Mouse (Mus musculus): ENCODE results near the gene Ptpn14. TPM values are rescaled to one million over a fixed set of nuclear protein-coding genes. Genes with fewer than 3 reads are reported as not detected.
A peak's percentile ranks its signal among the peaks of the same experiment; 100 is the strongest.

Gene Ptpn14
- total RNA-seq, 2 experiments from 2014 or later: 0.88 TPM; not detected in 1

DNA sequence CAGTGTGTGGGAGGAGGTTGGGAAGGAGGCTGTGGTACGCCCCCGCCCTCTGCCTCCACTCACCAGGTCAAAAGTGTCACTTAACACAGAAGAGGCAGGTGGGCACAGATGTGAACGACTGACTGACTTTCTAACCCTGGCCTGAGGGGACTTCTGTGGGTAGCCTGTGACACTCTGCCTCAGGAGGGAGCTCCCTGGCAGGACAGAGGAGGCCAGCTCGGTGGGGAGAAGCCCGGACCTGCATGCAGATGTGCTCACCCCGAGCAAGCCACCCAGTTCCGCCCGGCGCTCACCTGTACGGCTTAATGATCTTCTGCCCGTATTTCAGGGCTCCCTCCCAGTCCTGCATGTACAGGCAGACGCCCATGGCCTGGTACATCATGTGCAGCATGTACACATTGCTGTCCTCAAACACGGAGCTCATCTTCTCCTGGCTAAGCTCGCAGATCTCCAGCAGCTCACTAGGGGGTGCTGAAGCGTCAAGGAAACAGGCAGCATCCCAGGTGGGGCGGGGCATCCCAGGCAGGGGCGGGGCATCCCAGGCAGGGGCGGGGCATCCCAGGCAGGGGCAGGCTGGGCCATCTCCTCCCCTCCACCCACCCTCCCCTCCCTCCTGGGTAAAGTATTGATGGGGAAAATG lies 155.6 kb downstream of the Ptpn14 start:
- ATAC-seq (replicated peaks; ENCODE audit: poor library complexity, severe bottlenecking): peak; percentile 59

DNA sequence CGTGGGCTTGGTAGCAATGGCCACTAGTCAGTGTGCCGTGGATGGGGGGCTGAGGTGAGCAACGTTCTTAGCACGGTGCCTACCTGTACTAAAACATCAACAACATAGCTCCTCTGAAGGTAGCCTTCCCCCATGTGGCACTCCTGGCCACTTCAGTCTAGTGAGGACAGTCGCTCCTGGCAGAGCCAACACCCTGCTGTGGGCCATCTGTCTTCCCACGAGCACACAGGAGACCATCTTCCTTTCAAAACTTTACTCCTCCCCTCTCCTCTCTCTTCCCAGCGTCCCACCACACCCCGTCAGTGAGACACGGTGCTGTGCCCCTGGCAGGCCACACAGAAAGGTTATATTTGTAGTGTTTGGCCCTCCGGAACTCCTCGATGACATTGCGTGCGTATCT lies 156.9 kb downstream of the Ptpn14 start:
- ATAC-seq (replicated peaks; ENCODE audit: poor library complexity, severe bottlenecking): no peak

DNA sequence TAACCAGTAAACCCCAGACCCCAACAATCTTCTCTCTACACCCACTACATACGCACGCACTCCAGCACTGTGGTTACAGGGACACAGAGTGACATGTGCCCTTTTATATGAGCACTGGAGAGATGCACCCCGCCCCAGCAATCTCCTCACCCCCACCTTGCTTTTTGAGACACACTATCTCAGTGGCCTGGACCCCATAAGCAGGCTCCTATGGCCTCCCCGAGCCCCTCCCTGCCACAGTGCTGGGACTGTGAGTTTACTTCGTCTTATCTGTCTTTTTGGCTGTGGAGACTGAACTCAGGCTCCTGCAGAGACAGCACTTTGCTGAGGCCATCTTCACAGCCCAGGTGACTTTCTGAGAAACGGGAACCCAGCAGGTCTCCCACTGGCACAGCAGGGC lies 157.9 kb downstream of the Ptpn14 start:
- ATAC-seq (replicated peaks; ENCODE audit: poor library complexity, severe bottlenecking): no peak

DNA sequence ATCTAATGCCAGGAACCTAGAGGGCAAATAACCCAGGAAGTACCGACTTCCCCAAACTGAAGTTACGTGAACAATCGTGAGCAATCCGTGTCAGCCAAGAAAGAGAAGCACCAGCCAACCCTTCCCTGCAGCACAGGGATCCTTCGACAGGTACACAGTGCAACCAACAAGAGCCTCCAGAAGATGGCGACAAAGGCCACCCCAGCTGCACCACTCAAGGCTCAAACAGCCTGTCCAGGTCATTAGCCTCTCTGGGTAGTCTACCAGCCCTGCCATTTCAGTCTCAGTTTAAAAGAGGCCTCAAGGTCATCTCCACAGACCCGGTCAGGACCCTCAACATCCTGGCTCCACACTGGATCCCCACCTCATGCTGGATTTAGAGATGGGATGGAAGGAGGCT lies 159.4 kb downstream of the Ptpn14 start:
- peak; percentile 81 for ATAC-seq (replicated peaks; ENCODE audit: poor library complexity, severe bottlenecking)

DNA sequence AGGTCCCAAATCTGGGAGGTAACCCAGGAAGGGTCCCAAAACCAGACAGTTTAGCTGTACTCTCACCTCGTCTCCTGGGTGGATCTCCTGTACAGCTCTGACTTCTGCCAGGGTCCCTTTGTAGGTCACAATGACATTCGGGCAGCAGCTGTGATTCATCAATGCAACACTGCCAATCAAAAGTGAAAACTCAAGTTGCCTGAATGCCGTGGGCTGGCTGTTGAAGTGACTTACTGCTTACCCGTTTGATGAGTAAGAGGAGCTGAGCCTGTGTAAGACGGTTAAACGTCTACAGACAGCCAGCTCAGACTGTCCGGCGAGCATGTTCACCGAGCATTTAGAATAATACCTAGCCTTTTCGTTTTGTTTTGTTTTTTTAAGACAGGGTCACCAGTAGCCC lies 160.7 kb downstream of the Ptpn14 start:
- no peak for ATAC-seq (replicated peaks; ENCODE audit: poor library complexity, severe bottlenecking)

DNA sequence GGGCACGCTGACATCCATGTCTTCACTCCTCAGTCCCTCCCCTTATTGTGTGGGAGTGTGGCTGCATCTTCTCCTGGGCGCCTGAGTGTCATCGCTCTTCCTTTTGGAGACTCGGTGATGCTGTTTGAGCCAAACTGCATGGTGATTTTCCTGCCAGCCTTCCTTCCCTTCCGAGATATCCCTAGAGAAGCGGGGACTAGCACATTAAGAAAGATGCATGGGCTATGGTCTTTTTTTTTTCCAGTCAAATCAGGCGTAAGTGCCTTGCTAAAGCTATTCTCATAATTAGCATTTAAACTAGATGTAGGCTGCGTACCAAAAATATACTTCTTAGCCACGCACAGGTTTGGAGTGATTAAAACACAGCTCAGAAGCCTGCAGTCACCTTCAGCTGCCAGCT lies 166.1 kb downstream of the Ptpn14 start:
- no peak for ATAC-seq (replicated peaks; ENCODE audit: poor library complexity, severe bottlenecking)

DNA sequence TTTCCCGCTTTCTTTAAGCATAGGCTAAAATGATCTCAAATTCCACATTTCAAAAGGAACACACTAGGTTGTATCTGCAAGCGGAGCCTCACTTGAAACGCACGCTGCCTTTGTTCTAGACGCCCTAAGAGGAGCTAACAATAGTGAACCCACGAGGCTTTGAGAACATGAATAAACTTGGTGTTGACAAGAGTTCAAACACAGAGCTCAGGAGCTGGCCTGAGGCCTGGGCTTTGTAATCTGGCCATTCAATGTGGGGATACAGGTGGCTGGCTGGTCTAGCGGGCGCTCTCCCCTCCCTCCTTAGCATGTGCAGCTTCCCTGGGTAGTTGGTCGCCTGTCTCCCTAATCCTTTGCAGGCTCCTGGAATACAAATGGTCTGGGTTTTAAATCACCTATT lies 169.8 kb downstream of the Ptpn14 start:
- no peak for ATAC-seq (replicated peaks; ENCODE audit: poor library complexity, severe bottlenecking)

DNA sequence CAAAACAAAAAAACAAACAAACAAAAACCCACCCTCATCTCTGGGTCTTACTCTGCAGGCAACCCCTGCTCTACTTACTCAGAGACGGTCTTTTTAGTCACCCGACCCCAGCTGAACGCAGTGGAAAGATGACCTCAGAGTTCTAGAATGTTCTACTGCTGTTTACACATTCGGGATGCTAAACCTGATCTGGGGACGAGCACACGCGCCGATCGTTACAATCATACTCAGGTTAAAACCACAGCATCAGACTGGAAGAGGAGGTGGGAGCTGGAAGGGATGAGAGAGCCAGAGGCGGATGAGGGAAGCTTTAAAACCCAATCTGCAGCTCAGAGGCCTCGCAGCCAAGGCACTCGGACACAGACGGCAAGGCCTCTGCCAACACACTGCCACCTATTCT lies 170.6 kb downstream of the Ptpn14 start:
- ATAC-seq (replicated peaks; ENCODE audit: poor library complexity, severe bottlenecking): no peak

DNA sequence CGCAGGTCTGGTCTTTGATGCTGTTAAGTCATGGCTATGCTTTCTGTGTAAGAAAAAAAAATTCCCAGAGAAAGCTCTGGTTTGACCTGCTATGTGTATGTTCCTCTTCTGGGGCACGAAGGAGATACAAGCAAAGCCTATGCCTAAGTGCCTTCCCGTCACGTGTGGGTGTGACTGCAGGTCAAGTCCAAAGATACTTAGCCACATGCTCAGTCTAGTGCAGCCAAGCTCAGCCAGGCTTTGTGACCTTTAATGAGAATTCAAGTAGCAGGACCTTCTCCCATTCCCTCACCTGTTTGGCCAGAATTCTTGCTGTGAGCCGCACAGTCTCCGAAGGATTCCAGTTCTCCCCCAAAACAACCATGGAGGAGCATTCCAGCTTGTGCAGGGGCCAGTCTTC lies 171.5 kb downstream of the Ptpn14 start:
- ATAC-seq (replicated peaks; ENCODE audit: poor library complexity, severe bottlenecking): no peak

DNA sequence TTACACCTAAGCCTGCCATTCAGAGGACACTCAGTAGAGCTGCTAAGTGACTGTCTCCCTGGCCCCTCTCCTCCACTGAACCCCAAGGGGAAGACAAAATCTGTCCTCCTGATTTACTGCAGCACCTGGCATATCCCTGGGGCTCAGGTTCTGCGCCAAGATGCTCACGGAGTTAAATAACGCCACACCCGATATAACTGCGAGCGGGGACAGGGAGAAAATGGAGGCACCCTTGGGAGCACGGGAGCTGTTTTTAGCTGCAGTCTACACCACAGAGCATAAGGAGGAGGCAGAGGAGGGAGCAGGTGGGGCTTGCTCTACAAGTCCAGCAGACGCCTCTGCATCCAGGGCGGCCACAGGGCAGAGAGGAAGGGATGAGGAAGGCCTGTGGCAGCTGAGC lies 174.3 kb downstream of the Ptpn14 start:
- no peak for ATAC-seq (replicated peaks; ENCODE audit: poor library complexity, severe bottlenecking)

DNA sequence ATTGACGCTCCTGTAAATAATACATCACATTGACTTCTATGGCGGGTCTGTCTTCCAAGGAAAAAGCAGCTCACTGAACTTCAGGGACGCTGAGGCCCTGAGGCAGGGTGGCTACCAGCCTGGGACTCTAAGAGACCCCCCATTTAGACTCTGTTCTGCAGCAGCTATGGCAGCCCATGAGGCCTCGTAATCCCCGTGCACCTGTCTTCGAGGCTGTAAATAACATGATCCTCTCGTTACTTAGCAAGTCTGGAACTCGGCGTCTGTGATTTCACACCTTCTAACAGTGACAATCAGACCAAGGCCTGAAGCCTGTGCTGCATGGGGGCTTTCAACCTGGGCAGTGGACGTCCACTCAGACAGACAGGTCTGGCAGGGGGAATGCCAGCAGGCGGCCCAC lies 175.1 kb downstream of the Ptpn14 start:
- no peak for ATAC-seq (replicated peaks; ENCODE audit: poor library complexity, severe bottlenecking)

DNA sequence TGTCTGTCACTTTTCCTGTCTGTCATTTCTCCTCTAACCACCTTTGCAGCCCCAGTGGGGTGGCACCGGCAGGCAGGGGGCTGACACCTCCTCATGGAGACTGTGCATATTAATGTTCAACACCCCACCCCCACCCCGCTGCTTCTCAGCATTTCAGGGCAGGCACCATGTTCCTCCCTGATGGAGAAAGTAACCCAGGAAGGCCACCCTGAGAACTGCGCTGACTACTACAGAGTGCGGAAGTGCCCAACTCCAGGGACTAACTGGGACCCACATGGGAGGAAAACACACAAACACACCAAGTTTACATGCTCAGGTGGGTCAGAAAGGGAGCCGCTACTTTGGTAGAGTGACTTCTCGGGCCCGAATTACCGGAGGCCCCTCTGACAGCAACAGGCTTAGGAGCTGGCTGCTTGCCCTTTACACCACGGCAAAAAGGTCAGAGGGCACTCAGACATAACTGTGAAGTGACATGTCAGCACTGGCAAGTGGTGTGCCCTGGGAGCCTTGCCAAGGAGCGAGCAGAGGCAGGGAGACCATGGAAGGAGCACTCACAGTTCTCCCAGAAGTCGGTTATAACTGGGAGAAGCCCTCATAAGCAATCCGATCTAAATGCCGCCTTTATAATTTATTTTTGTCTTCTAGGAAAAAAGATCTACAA lies 182.7 kb downstream of the Ptpn14 start:
- no peak for ATAC-seq (replicated peaks; ENCODE audit: poor library complexity, severe bottlenecking)

DNA sequence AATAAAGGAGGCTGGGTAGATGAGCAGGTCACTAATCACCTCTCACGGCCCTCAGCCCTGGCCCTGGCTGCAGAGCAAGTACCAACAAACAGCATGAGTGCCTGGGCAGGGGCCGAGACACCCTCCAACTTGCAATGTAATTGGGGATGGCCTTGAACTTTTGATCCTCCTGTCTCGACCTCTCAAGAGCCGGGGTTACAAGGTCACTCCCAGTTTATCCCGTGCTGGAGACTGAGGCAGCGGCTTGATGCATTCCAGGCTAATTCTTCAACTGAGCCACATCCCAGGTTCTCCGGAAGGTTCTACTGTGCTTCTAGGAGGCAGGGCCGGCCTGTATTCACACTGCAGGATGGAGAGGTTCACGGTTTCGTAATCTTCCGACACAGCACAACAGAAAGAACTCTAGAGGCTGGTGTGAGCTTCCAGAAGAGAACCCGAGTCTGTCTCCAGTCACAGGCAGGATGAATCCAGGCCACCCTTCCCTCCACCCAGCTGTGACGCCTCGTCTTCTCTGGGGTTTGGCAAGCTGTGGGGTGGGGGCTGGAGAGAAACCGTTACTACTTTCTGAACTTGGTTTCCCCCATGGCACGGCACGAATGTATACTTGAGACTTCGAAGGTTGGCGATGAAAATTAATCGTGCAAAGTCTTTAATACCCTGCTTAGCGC lies 185.2 kb downstream of the Ptpn14 start:
- ATAC-seq (replicated peaks; ENCODE audit: poor library complexity, severe bottlenecking): no peak

DNA sequence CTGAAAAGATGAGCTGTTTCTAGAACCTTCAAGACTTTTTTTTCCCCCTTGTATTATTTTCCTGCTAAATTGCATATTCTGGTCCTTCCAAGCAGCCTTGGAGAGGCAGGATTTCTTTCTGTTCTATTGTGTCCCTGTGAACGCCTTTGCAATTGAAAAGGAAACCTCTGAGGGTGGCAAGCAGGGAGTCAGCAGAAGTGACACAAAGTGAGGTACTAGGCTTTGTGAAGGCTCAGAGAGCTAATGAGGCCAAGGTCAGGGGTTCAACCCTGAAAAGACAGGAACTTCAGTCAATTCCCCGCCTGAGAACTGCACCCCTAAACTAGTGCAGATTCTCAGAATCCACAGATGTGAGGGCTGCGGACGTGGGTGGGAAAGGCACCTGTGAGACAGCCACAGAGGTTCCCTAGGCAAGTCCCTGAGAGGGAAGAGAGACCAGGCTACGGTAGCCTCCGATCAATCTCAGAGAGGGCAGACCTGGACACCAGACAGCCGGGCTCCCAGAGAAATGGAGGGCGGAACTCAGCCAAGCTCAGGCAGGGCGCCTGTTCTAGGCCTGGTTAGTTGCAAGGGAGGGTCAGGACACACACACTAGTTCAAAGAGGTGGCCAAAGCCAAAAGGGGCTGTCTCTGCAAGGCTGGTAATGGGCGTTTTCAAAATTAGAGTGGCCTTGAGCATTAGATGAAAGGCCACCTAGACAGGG lies 188.5 kb downstream of the Ptpn14 start:
- ATAC-seq (replicated peaks; ENCODE audit: poor library complexity, severe bottlenecking): no peak

DNA sequence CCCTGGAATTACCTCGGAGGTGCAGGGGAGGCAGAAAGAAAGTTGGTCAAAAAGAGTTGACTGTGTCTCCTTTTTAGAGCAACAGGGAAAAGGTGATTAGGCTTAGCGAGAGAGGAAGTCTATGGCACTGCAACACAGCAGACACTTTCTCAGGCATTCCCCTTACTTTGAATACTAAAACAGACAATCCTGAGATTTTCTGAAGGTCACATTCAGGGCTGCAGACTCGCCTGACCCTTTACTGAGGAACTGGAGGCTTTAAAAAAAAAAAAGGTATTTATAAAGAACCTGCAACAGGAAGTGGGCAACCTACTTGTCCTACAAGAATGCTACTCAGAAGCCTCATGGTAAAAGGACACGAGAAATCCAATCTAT lies 189.0 kb downstream of the Ptpn14 start:
- ATAC-seq (replicated peaks; ENCODE audit: poor library complexity, severe bottlenecking): no peak

DNA sequence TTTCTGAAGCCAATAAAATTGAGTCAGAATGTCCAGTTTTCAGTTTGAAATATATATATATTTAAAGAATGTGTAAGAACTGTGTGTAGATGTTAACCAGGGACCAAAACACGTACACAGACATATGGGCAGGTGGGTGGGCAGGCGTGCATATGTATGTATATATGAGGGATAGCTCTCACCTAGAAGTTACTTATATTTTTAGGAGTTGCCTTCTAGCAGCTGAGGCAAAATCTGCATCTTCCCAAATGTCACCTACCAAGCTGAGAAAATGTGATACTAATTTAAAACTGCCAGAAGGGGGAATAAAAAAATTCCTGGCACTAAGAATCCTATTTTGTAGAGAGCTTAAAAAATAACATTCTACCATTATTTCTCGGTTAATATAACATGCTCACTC lies 191.7 kb downstream of the Ptpn14 start:
- ATAC-seq (replicated peaks; ENCODE audit: poor library complexity, severe bottlenecking): no peak

DNA sequence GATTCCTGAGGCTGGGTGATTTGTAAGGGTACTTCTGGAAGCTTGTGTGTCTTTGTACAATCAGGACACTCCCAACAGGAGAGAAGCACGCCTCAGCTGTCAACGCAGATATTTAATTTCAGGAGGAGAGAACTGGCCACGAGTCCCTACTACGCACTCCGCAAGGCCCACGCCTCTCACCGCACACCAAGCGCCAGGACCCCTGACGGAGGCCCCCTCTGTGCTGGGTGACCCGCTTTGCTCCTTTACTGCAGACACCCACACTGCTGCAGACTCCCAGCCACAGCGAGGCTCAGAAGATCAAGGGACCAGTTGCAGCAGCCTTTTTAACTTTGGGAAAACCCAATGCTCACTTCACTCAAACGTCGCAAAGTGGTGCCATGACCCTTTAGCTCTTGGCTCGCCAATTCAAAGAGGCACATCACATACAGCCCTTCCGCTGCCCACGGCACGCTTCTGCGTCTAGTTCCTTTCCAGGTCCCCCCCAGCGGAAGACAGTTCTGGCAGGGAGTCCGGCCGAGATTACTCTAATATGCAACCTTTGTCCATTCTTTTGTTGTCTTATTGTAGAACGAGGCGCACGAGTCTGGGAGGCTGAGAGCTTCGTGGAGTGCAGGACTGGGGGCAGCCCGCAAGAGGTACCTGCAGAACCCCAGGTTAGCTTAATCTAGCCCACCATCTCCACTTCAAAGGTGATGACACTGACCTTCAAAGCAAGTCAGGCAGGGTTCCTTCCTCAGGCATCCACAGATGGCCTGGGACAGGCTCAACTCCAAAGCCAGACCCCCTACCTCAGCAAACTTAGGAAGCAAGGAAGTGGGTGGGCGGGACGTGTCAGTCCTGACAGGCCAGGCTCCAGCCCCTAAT lies 192.9 kb downstream of the Ptpn14 start:
- ATAC-seq (replicated peaks; ENCODE audit: poor library complexity, severe bottlenecking): peak; percentile 27

DNA sequence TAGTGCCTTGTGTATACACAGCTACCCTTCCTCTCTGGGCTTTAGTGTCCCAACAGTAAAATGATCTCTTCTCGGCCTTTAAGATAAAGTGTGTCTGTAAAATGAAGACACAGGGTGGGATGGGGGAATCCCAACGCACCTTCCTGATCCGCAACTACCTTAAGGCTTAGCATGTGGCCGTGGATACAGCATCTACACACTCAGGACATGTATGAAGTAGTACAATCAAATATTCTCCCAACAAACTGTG lies 193.4 kb downstream of the Ptpn14 start:
- no peak for ATAC-seq (replicated peaks; ENCODE audit: poor library complexity, severe bottlenecking)

DNA sequence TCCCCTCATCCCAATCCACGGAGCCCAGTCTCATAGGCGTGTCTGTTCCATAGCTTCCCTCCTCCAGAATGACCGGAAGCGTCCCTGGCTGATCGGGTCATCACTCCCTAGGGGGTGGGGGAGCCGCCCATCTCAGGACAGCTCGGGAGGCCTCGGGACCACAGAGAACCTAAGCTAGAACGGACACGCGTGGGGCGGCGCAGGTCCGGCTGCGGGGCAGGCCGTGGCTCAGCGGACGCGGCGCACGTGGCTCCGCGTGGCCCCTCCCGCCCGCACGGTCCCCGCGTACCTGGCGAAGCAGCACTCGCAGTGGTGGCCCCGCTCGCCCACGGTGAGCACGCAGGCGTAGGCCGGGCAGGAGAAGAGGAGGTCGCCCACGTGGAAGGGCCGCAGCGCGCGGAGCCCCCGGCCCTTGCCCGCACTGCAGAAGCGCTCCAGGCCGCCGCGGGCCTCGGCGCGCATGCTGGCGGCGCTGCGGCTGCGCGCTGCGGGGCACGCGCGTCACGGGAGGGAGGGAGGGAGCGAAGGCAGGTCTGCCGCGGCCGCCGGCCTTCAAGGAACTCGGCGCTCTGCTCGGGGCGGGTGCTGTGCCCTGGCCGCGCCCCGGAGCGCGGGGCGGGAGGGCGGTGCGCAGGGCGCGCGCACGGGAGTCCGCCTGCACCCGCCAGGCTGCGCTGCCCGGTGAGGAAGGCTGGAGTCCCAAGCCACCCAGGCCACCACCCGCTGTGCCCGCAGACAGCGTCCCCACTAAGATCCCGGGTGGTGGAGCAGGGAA lies 193.9 kb downstream of the Ptpn14 start, which contains the start of gene Smyd2:
TSS of gene Smyd2 (minus strand) at position 546 of the 775 bp plus-strand sequence.
- peak; percentile 84 for ATAC-seq (replicated peaks; ENCODE audit: poor library complexity, severe bottlenecking)

DNA sequence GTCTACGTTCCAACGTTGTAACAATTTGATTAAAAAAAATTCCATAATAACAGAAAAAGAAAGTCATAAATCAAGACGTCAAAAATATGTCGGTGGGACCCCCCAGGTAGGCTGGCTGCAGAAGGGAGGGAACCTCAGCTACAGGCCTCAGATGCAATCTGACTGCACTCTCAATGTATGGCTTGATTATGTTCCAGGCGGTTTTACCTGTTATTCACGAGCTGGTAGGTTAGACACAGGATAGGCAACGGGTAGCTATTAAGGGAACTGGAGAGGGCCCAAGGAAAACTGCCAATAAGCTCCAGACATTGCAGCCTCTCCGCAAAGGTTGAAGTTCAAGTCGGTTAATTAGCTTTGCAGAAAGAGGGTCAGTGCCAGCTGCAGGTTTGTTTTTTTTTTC lies 194.7 kb downstream of the Ptpn14 start:
- ATAC-seq (replicated peaks; ENCODE audit: poor library complexity, severe bottlenecking): no peak
